Mouse (Mus musculus): ENCODE data around the gene Spred2. TPM values are rescaled to one million over a fixed set of nuclear protein-coding genes. Genes with fewer than 3 reads are reported as not detected.

Gene Spred2
- polyA plus RNA-seq, 1 experiment from 2014 or later = 5.4 TPM

GRCm38 (mm10) chr11:19941978-19942377, 17.8 kb downstream of the Spred2 start:
- Histone ChIP-seq H3K4me1 (ENCODE audit: control insufficient read depth, insufficient read depth, low read length) (no peaks in the 10 kb centered on the region; the same call in 1 of the 2 replicates), H3K9me3 (replicated peaks; ENCODE audit: control insufficient read depth, low read length) (no peaks in the 10 kb centered on the region), H3K36me3 (ENCODE audit: control insufficient read depth, insufficient read depth, low read length) (no peaks in the 10 kb centered on the region), H3K4me3 (ENCODE audit: low read depth, low read length) (no peak overlapping the region), H3K4me2 (ENCODE audit: low read length) (no peak overlapping the region), H3K27ac (ENCODE audit: low read depth, low read length) (no peak overlapping the region), H3K27me3 (replicated peaks; ENCODE audit: control insufficient read depth, insufficient read depth, low read length) (no peaks in the 10 kb centered on the region), H3K9ac (ENCODE audit: low read length) (no peak overlapping the region)
- WGBS = 95% methylated on average over 4 of the region's 4 CpGs
- no peak for ATAC-seq
- no peak for DNase-seq (ENCODE audit: low spot score)

GRCm38 (mm10) chr11:19943753-19944152, 19.6 kb downstream of the Spred2 start:
- Histone ChIP-seq H3K27me3 (replicated peaks; ENCODE audit: control insufficient read depth, insufficient read depth, low read length) (no peaks in the 10 kb centered on the region), H3K27ac (ENCODE audit: low read depth, low read length) (no peak overlapping the region), H3K9ac (ENCODE audit: low read length) (no peak overlapping the region), H3K36me3 (ENCODE audit: control insufficient read depth, insufficient read depth, low read length) (no peaks in the 10 kb centered on the region), H3K9me3 (replicated peaks; ENCODE audit: control insufficient read depth, low read length) (no peaks in the 10 kb centered on the region), H3K4me3 (ENCODE audit: low read depth, low read length) (no peak overlapping the region), H3K4me1 (ENCODE audit: control insufficient read depth, insufficient read depth, low read length) (no peaks in the 10 kb centered on the region; the same call in 1 of the 2 replicates), H3K4me2 (ENCODE audit: low read length) (no peak overlapping the region)
- DNase-seq (ENCODE audit: low spot score) = no peak
- WGBS = 95% methylated on average over 2 of the region's 2 CpGs
- no peak for ATAC-seq

GRCm38 (mm10) chr11:19944701-19945100, 20.5 kb downstream of the Spred2 start:
- H3K4me1 ChIP-seq (ENCODE audit: control insufficient read depth, insufficient read depth, low read length) = no peaks in the 10 kb centered on the region; the same call in 1 of the 2 replicates
- DNase-seq (ENCODE audit: low spot score) = no peak
- no peak overlapping the region for H3K4me3 ChIP-seq (ENCODE audit: low read depth, low read length)
- H3K9me3 ChIP-seq (replicated peaks; ENCODE audit: control insufficient read depth, low read length) = no peaks in the 10 kb centered on the region
- H3K27ac ChIP-seq (ENCODE audit: low read depth, low read length) = no peak overlapping the region
- H3K4me2 ChIP-seq (ENCODE audit: low read length) = no peak overlapping the region
- no peaks in the 10 kb centered on the region for H3K27me3 ChIP-seq (replicated peaks; ENCODE audit: control insufficient read depth, insufficient read depth, low read length)
- H3K9ac ChIP-seq (ENCODE audit: low read length) = no peak overlapping the region
- no peaks in the 10 kb centered on the region for H3K36me3 ChIP-seq (ENCODE audit: control insufficient read depth, insufficient read depth, low read length)
- 17% methylated on average over 6 of the region's 6 CpGs for WGBS
- ATAC-seq = no peak

- Histone ChIP-seq H3K27ac (ENCODE audit: low read depth, low read length) (no peak overlapping the region), H3K27me3 (replicated peaks; ENCODE audit: control insufficient read depth, insufficient read depth, low read length) (no peaks in the 10 kb centered on the region), H3K9ac (ENCODE audit: low read length) (no peak overlapping the region), H3K4me3 (ENCODE audit: low read depth, low read length) (no peak overlapping the region), H3K9me3 (replicated peaks; ENCODE audit: control insufficient read depth, low read length) (no peaks in the 10 kb centered on the region), H3K4me1 (ENCODE audit: control insufficient read depth, insufficient read depth, low read length) (no peaks in the 10 kb centered on the region; the same call in 1 of the 2 replicates), H3K36me3 (ENCODE audit: control insufficient read depth, insufficient read depth, low read length) (no peaks in the 10 kb centered on the region), H3K4me2 (ENCODE audit: low read length) (no peak overlapping the region)
- no peak for ATAC-seq
- DNase-seq (ENCODE audit: low spot score) = no peak
- 90% methylated on average over 6 of the region's 7 CpGs for WGBS
Measured at GRCm38 (mm10) chr11:19946721-19947120, 22.5 kb downstream of the Spred2 start.

- ATAC-seq (0 out of 2 replicates have a peak, but pooled peaks have one; percentile 26), DNase-seq (ENCODE audit: low spot score) (no peak)
Measured at GRCm38 (mm10) chr11:19947626-19948135, 23.5 kb downstream of the Spred2 start.

GRCm38 (mm10) chr11:19949725-19950124, 25.6 kb downstream of the Spred2 start:
- 86% methylated on average over 5 of the region's 5 CpGs for WGBS
- H3K27ac ChIP-seq (ENCODE audit: low read depth, low read length) = no peak overlapping the region
- H3K9me3 ChIP-seq (replicated peaks; ENCODE audit: control insufficient read depth, low read length) = no peaks in the 10 kb centered on the region
- no peak overlapping the region for H3K9ac ChIP-seq (ENCODE audit: low read length)
- DNase-seq (ENCODE audit: low spot score) (no peak), ATAC-seq (no peak)
- no peak overlapping the region for H3K4me3 ChIP-seq (ENCODE audit: low read depth, low read length)
- no peaks in the 10 kb centered on the region for H3K36me3 ChIP-seq (ENCODE audit: control insufficient read depth, insufficient read depth, low read length)
- no peak overlapping the region for H3K4me2 ChIP-seq (ENCODE audit: low read length)
- no peaks in the 10 kb centered on the region; the same call in 1 of the 2 replicates for H3K4me1 ChIP-seq (ENCODE audit: control insufficient read depth, insufficient read depth, low read length)
- H3K27me3 ChIP-seq (replicated peaks; ENCODE audit: control insufficient read depth, insufficient read depth, low read length) = no peaks in the 10 kb centered on the region

More at GRCm38 (mm10) chr11:19947626-19948135, 23.5 kb downstream of the Spred2 start:
- Histone ChIP-seq H3K4me3 (ENCODE audit: low read depth, low read length) (no peak overlapping the region), H3K27me3 (replicated peaks; ENCODE audit: control insufficient read depth, insufficient read depth, low read length) (no peaks in the 10 kb centered on the region), H3K4me1 (ENCODE audit: control insufficient read depth, insufficient read depth, low read length) (no peaks in the 10 kb centered on the region; the same call in 1 of the 2 replicates), H3K9ac (ENCODE audit: low read length) (no peak overlapping the region), H3K36me3 (ENCODE audit: control insufficient read depth, insufficient read depth, low read length) (no peaks in the 10 kb centered on the region), H3K4me2 (ENCODE audit: low read length) (no peak overlapping the region), H3K27ac (ENCODE audit: low read depth, low read length) (no peak overlapping the region), H3K9me3 (replicated peaks; ENCODE audit: control insufficient read depth, low read length) (no peaks in the 10 kb centered on the region)
- WGBS = 89% methylated on average over 7 of the region's 7 CpGs

- ATAC-seq (no peak), DNase-seq (ENCODE audit: low spot score) (no peak)
- no peaks in the 10 kb centered on the region; the same call in 1 of the 2 replicates for H3K36me3 ChIP-seq (ENCODE audit: control insufficient read depth, insufficient read depth, low read length)
- H3K4me1 ChIP-seq (ENCODE audit: control insufficient read depth, insufficient read depth, low read length) = no peaks in the 10 kb centered on the region; the same call in 1 of the 2 replicates
- H3K9me3 ChIP-seq (replicated peaks; ENCODE audit: control insufficient read depth, low read length) = no peaks in the 10 kb centered on the region
- H3K27me3 ChIP-seq (replicated peaks; ENCODE audit: control insufficient read depth, insufficient read depth, low read length) = no peaks in the 10 kb centered on the region
- WGBS = 78% methylated on average over 8 of the region's 8 CpGs
- H3K4me2 ChIP-seq (ENCODE audit: low read length) = no peak overlapping the region
- no peak overlapping the region for H3K4me3 ChIP-seq (ENCODE audit: low read depth, low read length)
- H3K9ac ChIP-seq (ENCODE audit: low read length) = no peak overlapping the region
- no peak overlapping the region for H3K27ac ChIP-seq (ENCODE audit: low read depth, low read length)
Measured at GRCm38 (mm10) chr11:19950169-19950568, 26.0 kb downstream of the Spred2 start.

- 78% methylated on average over 8 of the region's 8 CpGs for WGBS
- Histone ChIP-seq H3K4me1 (ENCODE audit: control insufficient read depth, insufficient read depth, low read length) (no peaks in the 10 kb centered on the region), H3K4me3 (ENCODE audit: low read depth, low read length) (no peak overlapping the region), H3K27me3 (replicated peaks; ENCODE audit: control insufficient read depth, insufficient read depth, low read length) (no peaks in the 10 kb centered on the region), H3K27ac (ENCODE audit: low read depth, low read length) (no peak overlapping the region), H3K36me3 (ENCODE audit: control insufficient read depth, insufficient read depth, low read length) (no peaks in the 10 kb centered on the region; the same call in 1 of the 2 replicates), H3K9me3 (replicated peaks; ENCODE audit: control insufficient read depth, low read length) (no peaks in the 10 kb centered on the region), H3K9ac (ENCODE audit: low read length) (no peak overlapping the region), H3K4me2 (ENCODE audit: low read length) (no peak overlapping the region)
- ATAC-seq = no peak
- DNase-seq (ENCODE audit: low spot score) = no peak
Measured at GRCm38 (mm10) chr11:19952963-19953362, 28.8 kb downstream of the Spred2 start.

GRCm38 (mm10) chr11:19953919-19954318, 29.7 kb downstream of the Spred2 start:
- Histone ChIP-seq H3K27ac (ENCODE audit: low read depth, low read length) (no peak overlapping the region), H3K36me3 (ENCODE audit: control insufficient read depth, insufficient read depth, low read length) (no peaks in the 10 kb centered on the region; the same call in 1 of the 2 replicates), H3K9me3 (replicated peaks; ENCODE audit: control insufficient read depth, low read length) (no peaks in the 10 kb centered on the region), H3K4me1 (ENCODE audit: control insufficient read depth, insufficient read depth, low read length) (no peaks in the 10 kb centered on the region), H3K4me2 (ENCODE audit: low read length) (no peak overlapping the region), H3K27me3 (replicated peaks; ENCODE audit: control insufficient read depth, insufficient read depth, low read length) (no peaks in the 10 kb centered on the region), H3K9ac (ENCODE audit: low read length) (no peak overlapping the region), H3K4me3 (ENCODE audit: low read depth, low read length) (no peak overlapping the region)
- no peak for DNase-seq (ENCODE audit: low spot score)
- WGBS = 94% methylated on average over 7 of the region's 7 CpGs
- no peak for ATAC-seq
